Mouse (Mus musculus) right cerebral cortex, postnatal 36 days (tissue): ENCODE results near the gene Chrnb1.

ENCODE experiments used
- DNase-seq, 2 experiments: peaks; one replicate each; pipeline ENCODE4 v3.0.0; 2022; ENCODE audit warnings: low spot score in 2 of 2, mixed read lengths in 1 of 2

The Chrnb1 gene

GRCm38 (mm10) chr11:69804652-69804940, 8.9 kb upstream of the Chrnb1 start:
- no peak for DNase-seq

GRCm38 (mm10) chr11:69803786-69804651, 8.3 kb upstream of the Chrnb1 start:
- peak; percentile 27 to 44 for DNase-seq

- DNase-seq = no peak
Observed at GRCm38 (mm10) chr11:69803328-69803727, 7.6 kb upstream of the Chrnb1 start.

GRCm38 (mm10) chr11:69802648-69803105, 6.9 kb upstream of the Chrnb1 start:
- DNase-seq = peak; percentile 62 to 64

- no peak for DNase-seq
Observed at GRCm38 (mm10) chr11:69801379-69801977, 5.7 kb upstream of the Chrnb1 start, which contains the start of gene Fgf11. Fgf11 (minus strand) TSS chr11:69801857.

GRCm38 (mm10) chr11:69800392-69801197, 4.9 kb upstream of the Chrnb1 start:
- DNase-seq = no peak

- no peak for DNase-seq
Observed at GRCm38 (mm10) chr11:69800138-69800391, 4.3 kb upstream of the Chrnb1 start.

GRCm38 (mm10) chr11:69799394-69800137, 3.8 kb upstream of the Chrnb1 start:
- no peak for DNase-seq

- DNase-seq = no peak
Observed at GRCm38 (mm10) chr11:69797924-69798323, 2.2 kb upstream of the Chrnb1 start.

GRCm38 (mm10) chr11:69795983-69796435, 266 bp upstream of the Chrnb1 start:
- no peak for DNase-seq

GRCm38 (mm10) chr11:69793429-69793828, 2.3 kb downstream of the Chrnb1 start:
- DNase-seq = no peak

- DNase-seq = no peak
Observed at GRCm38 (mm10) chr11:69791420-69791819, 4.3 kb downstream of the Chrnb1 start.

- no peak for DNase-seq
Observed at GRCm38 (mm10) chr11:69789431-69789830, 6.3 kb downstream of the Chrnb1 start.

- DNase-seq = no peak
Observed at GRCm38 (mm10) chr11:69787306-69787705, 8.4 kb downstream of the Chrnb1 start.

- no peak for DNase-seq
Observed at GRCm38 (mm10) chr11:69784793-69785272, 10.9 kb downstream of the Chrnb1 start.

- no peak for DNase-seq
Observed at GRCm38 (mm10) chr11:69781828-69782227, 13.9 kb downstream of the Chrnb1 start.

GRCm38 (mm10) chr11:69778985-69779384, 16.8 kb downstream of the Chrnb1 start:
- DNase-seq = no peak

- no peak for DNase-seq
Observed at GRCm38 (mm10) chr11:69778258-69778982, 17.3 kb downstream of the Chrnb1 start.

GRCm38 (mm10) chr11:69777504-69778257, 18.1 kb downstream of the Chrnb1 start:
- DNase-seq = no peak

GRCm38 (mm10) chr11:69776488-69776887, 19.3 kb downstream of the Chrnb1 start:
- no peak for DNase-seq
